Mouse (Mus musculus) CD4-positive, CD25-positive, alpha-beta regulatory T cell, adult 9 weeks (primary cell): ENCODE measurements around the gene Vmn1r69. TPM values are rescaled to one million over a fixed set of nuclear protein-coding genes. Genes with fewer than 3 reads are reported as not detected.

ENCODE experiments used
- polyA plus RNA-seq: library from polyadenylated mRNA; unstranded; fragments of 100-300 nt; shearing (Covaris generic); gene quantifications from one replicate; pipeline ENCODE4 v1.2.1, GENCODE M21; 2017

Gene Vmn1r69
- polyA plus RNA-seq = not detected

DNA sequence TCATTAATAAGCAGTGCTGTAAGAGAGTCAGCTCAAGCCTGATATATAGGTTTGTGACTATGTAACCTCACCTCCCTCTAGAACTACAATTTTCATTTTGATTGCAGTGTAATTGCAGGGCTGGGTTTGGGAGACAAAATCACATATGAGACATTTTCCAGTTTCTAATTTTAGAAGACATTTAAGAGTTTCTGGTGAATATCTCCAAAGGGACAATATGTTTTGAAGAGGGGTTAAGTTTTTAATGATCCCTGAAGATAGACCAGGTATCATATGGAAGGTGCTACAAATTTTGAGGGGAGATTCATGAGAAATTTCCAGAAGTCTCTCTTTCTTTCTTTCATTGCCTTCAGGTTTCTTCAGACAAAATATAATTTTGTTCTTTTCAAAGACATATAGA, at the start of gene Vmn1r69:
Gene Vmn1r69, minus strand, starts transcription at position 101 of the 400 bp plus-strand sequence.

DNA sequence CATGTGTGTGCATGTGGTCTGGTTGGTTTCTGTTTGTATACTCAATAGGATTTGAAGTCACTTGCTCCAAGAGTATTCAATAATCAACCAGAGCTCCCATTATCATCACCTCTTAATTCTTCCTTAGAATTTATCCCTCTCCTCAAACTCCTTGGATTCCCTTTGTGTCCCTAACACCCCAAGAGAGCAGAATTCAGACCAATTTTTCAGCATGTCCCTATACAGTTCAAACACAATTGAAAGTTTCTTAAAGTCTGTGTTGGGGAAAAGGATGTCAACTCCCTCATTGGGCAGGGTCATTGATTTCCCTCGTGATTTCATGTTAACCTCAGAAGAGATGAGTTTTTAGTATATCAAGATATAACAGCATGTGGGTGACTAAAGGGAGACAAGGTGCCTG, 17.8 kb upstream of the Vmn1r69 start, which contains the start of gene Vmn1r70:
Gene Vmn1r70, plus strand, starts transcription at position 301 of the 400 bp plus-strand sequence.

GRCm38 (mm10) chr7:10558385-10558784, 55.1 kb downstream of the Vmn1r69 start, which contains the start of gene Vmn1r68:
Vmn1r68 (minus strand) TSS chr7:10558485.

Other genes starting within 250 kb of the Vmn1r69 start
- not detected for gene Vmn1r67, start 170.3 kb downstream of the Vmn1r69 start, polyA plus RNA-seq
- gene Zik1, start 118.3 kb downstream of the Vmn1r69 start, polyA plus RNA-seq = 2.1 TPM
- not detected for gene Vmn1r68, start 55.2 kb downstream of the Vmn1r69 start, polyA plus RNA-seq
- gene Vmn1r70, start 17.9 kb upstream of the Vmn1r69 start, polyA plus RNA-seq = not detected
- gene Nlrp4b, start 74.1 kb upstream of the Vmn1r69 start, polyA plus RNA-seq = not detected
- gene Vmn1r71, start 140.7 kb upstream of the Vmn1r69 start, polyA plus RNA-seq = not detected